Mouse (Mus musculus): Measurements from ENCODE around the gene Fance. TPM values are rescaled to one million over a fixed set of nuclear protein-coding genes. Genes with fewer than 3 reads are reported as not detected.
A peak's percentile ranks its signal among the peaks of the same experiment; 100 is the strongest.

Fance gene
- polyA plus RNA-seq, 1 experiment from 2014 or later, result 29.9 TPM

DNA sequence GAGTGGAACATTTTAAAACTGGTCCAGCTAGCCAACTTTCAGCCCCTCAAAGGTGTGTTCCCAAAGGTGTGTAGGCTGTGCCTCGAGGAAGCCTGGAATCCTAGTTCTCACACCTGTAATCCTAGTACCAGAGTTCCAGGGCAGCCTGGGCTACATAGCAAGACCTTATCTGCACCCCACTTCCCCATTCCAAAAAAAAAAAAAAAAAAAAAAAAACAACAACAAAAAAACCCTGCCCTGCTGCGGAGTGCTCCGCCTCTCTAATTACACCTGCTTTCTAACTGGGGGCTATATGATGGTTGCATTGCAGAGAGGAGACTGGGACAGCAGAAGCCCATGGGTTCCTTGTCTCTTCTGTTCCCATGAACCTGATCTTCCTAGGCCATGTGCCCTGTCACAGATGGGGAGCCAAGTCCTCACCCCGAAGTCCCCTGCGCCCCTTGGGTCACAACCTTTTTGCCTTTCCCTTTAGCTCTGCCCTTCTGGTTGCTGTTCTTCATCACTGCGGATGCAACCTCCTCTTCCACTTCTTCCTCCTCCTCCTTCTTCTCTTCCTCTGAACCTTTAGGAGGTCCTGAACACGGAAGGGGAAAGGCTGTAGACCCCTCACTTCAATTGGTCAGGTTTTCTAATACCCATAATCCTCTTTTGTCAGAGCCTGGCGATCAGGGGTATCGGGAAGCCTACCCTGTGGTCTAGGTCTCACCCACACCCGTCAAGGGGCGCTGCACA, 48.8 kb downstream of the Fance start:
- Histone ChIP-seq H3K36me3 (ENCODE audit: control insufficient read depth, insufficient read depth, low read length) (no peaks in the 10 kb centered on the region), H3K27ac (ENCODE audit: low read length) (no peak overlapping the region), H3K4me3 (ENCODE audit: low read depth, low read length) (peak overlapping the region; percentile 24), H3K4me2 (replicated peaks; ENCODE audit: low read depth, low read length) (peak overlapping the region; percentile 42), H3K27me3 (ENCODE audit: control insufficient read depth, insufficient read depth, low read length) (0 out of 2 replicates have a peak, but pooled peaks cover 7% of the 10 kb centered on the region), H3K9ac (replicated peaks; ENCODE audit: low read depth, low read length) (no peak overlapping the region), H3K4me1 (ENCODE audit: control insufficient read depth, insufficient read depth, low read length) (peaks cover 18% of the 10 kb centered on the region; the same call in 1 of the 2 replicates), H3K9me3 (ENCODE audit: control insufficient read depth, low read depth, low read length) (no peaks in the 10 kb centered on the region)
- WGBS, result 42% methylated on average over 11 of the region's 11 CpGs
- ATAC-seq (ENCODE audit: insufficient number of reproducible peaks, insufficient read depth, low FRiP score, low read depth), result no peak

- Histone ChIP-seq H3K36me3 (ENCODE audit: control insufficient read depth, insufficient read depth, low read length) (no peaks in the 10 kb centered on the region), H3K4me3 (ENCODE audit: low read depth, low read length) (peak overlapping the region; percentile 24), H3K9ac (replicated peaks; ENCODE audit: low read depth, low read length) (no peak overlapping the region), H3K27ac (ENCODE audit: low read length) (no peak overlapping the region), H3K4me1 (ENCODE audit: control insufficient read depth, insufficient read depth, low read length) (peaks cover 18% of the 10 kb centered on the region; the same call in 1 of the 2 replicates), H3K27me3 (ENCODE audit: control insufficient read depth, insufficient read depth, low read length) (0 out of 2 replicates have a peak, but pooled peaks cover 7% of the 10 kb centered on the region), H3K4me2 (replicated peaks; ENCODE audit: low read depth, low read length) (peak overlapping the region; percentile 42), H3K9me3 (ENCODE audit: control insufficient read depth, low read depth, low read length) (no peaks in the 10 kb centered on the region)
- ATAC-seq (ENCODE audit: insufficient number of reproducible peaks, insufficient read depth, low FRiP score, low read depth), result no peak
- WGBS, result 2% methylated on average over 25 of the region's 25 CpGs
These were observed 49.5 kb downstream of the Fance start for GRCm38 (mm10) chr17:28362653-28363292.

- ATAC-seq (ENCODE audit: insufficient number of reproducible peaks, insufficient read depth, low FRiP score, low read depth), result no peak
- Histone ChIP-seq H3K27me3 (ENCODE audit: control insufficient read depth, insufficient read depth, low read length) (0 out of 2 replicates have a peak, but pooled peaks cover 7% of the 10 kb centered on the region), H3K36me3 (ENCODE audit: control insufficient read depth, insufficient read depth, low read length) (no peaks in the 10 kb centered on the region), H3K4me3 (ENCODE audit: low read depth, low read length) (no peak overlapping the region), H3K4me2 (replicated peaks; ENCODE audit: low read depth, low read length) (peak overlapping the region; percentile 42), H3K9ac (replicated peaks; ENCODE audit: low read depth, low read length) (no peak overlapping the region), H3K27ac (ENCODE audit: low read length) (no peak overlapping the region), H3K9me3 (ENCODE audit: control insufficient read depth, low read depth, low read length) (no peaks in the 10 kb centered on the region), H3K4me1 (ENCODE audit: control insufficient read depth, insufficient read depth, low read length) (peaks cover 18% of the 10 kb centered on the region; the same call in 1 of the 2 replicates)
- WGBS, result 37% methylated on average over 6 of the region's 6 CpGs
These were observed 50.2 kb downstream of the Fance start for GRCm38 (mm10) chr17:28363507-28363906.

- H3K27me3 ChIP-seq (ENCODE audit: control insufficient read depth, insufficient read depth, low read length), result 0 out of 2 replicates have a peak, but pooled peaks cover 7% of the 10 kb centered on the region
- no peaks in the 10 kb centered on the region for H3K36me3 ChIP-seq (ENCODE audit: control insufficient read depth, insufficient read depth, low read length)
- no peak within 1 kb of the TSS for H3K27ac ChIP-seq (ENCODE audit: low read length)
- H3K4me2 ChIP-seq (replicated peaks; ENCODE audit: low read depth, low read length), result peak within 1 kb of the TSS; percentile 41
- no peak for ATAC-seq (ENCODE audit: insufficient number of reproducible peaks, insufficient read depth, low FRiP score, low read depth)
- H3K9ac ChIP-seq (replicated peaks; ENCODE audit: low read depth, low read length), result peak within 1 kb of the TSS; percentile 10; the same call in 1 of the 2 replicates
- H3K4me3 ChIP-seq (ENCODE audit: low read depth, low read length), result peak within 1 kb of the TSS; percentile 21
- H3K4me1 ChIP-seq (ENCODE audit: control insufficient read depth, insufficient read depth, low read length), result peaks cover 18% of the 10 kb centered on the region; the same call in 1 of the 2 replicates
- WGBS, result 37% methylated on average over 8 of the region's 8 CpGs
- no peaks in the 10 kb centered on the region for H3K9me3 ChIP-seq (ENCODE audit: control insufficient read depth, low read depth, low read length)
These were observed 51.8 kb downstream of the Fance start, which contains the start of gene Tulp1 for GRCm38 (mm10) chr17:28365122-28365521. Gene Tulp1 (minus strand): TSS chr17:28365222.

GRCm38 (mm10) chr17:28368449-28368848, 55.1 kb downstream of the Fance start:
- Histone ChIP-seq H3K27ac (ENCODE audit: low read length) (no peak overlapping the region), H3K27me3 (ENCODE audit: control insufficient read depth, insufficient read depth, low read length) (0 out of 2 replicates have a peak, but pooled peaks cover 6% of the 10 kb centered on the region), H3K4me1 (ENCODE audit: control insufficient read depth, insufficient read depth, low read length) (peaks cover 11% of the 10 kb centered on the region; the same call in 1 of the 2 replicates), H3K9ac (replicated peaks; ENCODE audit: low read depth, low read length) (no peak overlapping the region), H3K4me3 (ENCODE audit: low read depth, low read length) (no peak overlapping the region), H3K9me3 (ENCODE audit: control insufficient read depth, low read depth, low read length) (no peaks in the 10 kb centered on the region), H3K4me2 (replicated peaks; ENCODE audit: low read depth, low read length) (no peak overlapping the region), H3K36me3 (ENCODE audit: control insufficient read depth, insufficient read depth, low read length) (no peaks in the 10 kb centered on the region)
- ATAC-seq (ENCODE audit: insufficient number of reproducible peaks, insufficient read depth, low FRiP score, low read depth), result no peak
- 8% methylated on average over 13 of the region's 13 CpGs for WGBS

- H3K9ac ChIP-seq (replicated peaks; ENCODE audit: low read depth, low read length), result no peak overlapping the region
- H3K27ac ChIP-seq (ENCODE audit: low read length), result no peak overlapping the region
- H3K4me1 ChIP-seq (ENCODE audit: control insufficient read depth, insufficient read depth, low read length), result peaks cover 7% of the 10 kb centered on the region; the same call in 1 of the 2 replicates
- H3K4me3 ChIP-seq (ENCODE audit: low read depth, low read length), result no peak overlapping the region
- no peak overlapping the region for H3K4me2 ChIP-seq (replicated peaks; ENCODE audit: low read depth, low read length)
- peak; percentile 68; the same call in 1 of the 2 replicates for ATAC-seq (ENCODE audit: insufficient number of reproducible peaks, insufficient read depth, low FRiP score, low read depth)
- WGBS, result 65% methylated on average over 5 of the region's 5 CpGs
- no peaks in the 10 kb centered on the region for H3K9me3 ChIP-seq (ENCODE audit: control insufficient read depth, low read depth, low read length)
- H3K36me3 ChIP-seq (ENCODE audit: control insufficient read depth, insufficient read depth, low read length), result no peaks in the 10 kb centered on the region
- H3K27me3 ChIP-seq (ENCODE audit: control insufficient read depth, insufficient read depth, low read length), result 0 out of 2 replicates have a peak, but pooled peaks cover under 1% of the 10 kb centered on the region
These were observed 55.7 kb downstream of the Fance start for GRCm38 (mm10) chr17:28369056-28369455.

GRCm38 (mm10) chr17:28371286-28371685, 58.0 kb downstream of the Fance start:
- peaks cover 4% of the 10 kb centered on the region; the same call in 1 of the 2 replicates for H3K4me1 ChIP-seq (ENCODE audit: control insufficient read depth, insufficient read depth, low read length)
- ATAC-seq (ENCODE audit: insufficient number of reproducible peaks, insufficient read depth, low FRiP score, low read depth), result no peak
- H3K4me2 ChIP-seq (replicated peaks; ENCODE audit: low read depth, low read length), result no peak overlapping the region
- H3K27me3 ChIP-seq (ENCODE audit: control insufficient read depth, insufficient read depth, low read length), result no peaks in the 10 kb centered on the region
- 53% methylated on average over 2 of the region's 2 CpGs for WGBS
- no peaks in the 10 kb centered on the region for H3K36me3 ChIP-seq (ENCODE audit: control insufficient read depth, insufficient read depth, low read length)
- H3K9me3 ChIP-seq (ENCODE audit: control insufficient read depth, low read depth, low read length), result no peaks in the 10 kb centered on the region
- H3K27ac ChIP-seq (ENCODE audit: low read length), result no peak overlapping the region
- H3K4me3 ChIP-seq (ENCODE audit: low read depth, low read length), result no peak overlapping the region
- H3K9ac ChIP-seq (replicated peaks; ENCODE audit: low read depth, low read length), result no peak overlapping the region

DNA sequence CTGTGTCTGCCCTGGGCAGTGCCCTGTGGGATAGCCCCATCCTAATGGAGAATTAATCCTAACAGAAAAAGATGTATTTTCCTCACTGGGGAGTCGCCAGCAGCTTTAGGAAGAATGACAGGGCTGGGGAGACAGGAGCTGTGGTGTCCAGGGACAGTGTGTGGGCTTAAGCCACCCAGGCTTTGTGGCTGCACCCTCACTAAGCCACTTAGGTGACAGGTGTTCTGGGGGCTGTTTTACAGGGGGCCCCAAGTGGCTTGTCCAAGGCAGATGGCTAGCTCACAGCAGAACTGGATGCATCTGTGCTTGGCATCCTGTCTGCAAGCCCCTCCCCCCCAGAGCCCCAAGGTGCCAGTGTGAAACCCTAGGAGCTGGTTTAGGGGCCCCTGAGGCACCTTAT, 58.6 kb downstream of the Fance start:
- no peaks in the 10 kb centered on the region for H3K9me3 ChIP-seq (ENCODE audit: control insufficient read depth, low read depth, low read length)
- peaks cover 4% of the 10 kb centered on the region; the same call in 1 of the 2 replicates for H3K4me1 ChIP-seq (ENCODE audit: control insufficient read depth, insufficient read depth, low read length)
- no peaks in the 10 kb centered on the region for H3K27me3 ChIP-seq (ENCODE audit: control insufficient read depth, insufficient read depth, low read length)
- H3K9ac ChIP-seq (replicated peaks; ENCODE audit: low read depth, low read length), result no peak overlapping the region
- no peak overlapping the region for H3K4me2 ChIP-seq (replicated peaks; ENCODE audit: low read depth, low read length)
- H3K36me3 ChIP-seq (ENCODE audit: control insufficient read depth, insufficient read depth, low read length), result no peaks in the 10 kb centered on the region
- H3K4me3 ChIP-seq (ENCODE audit: low read depth, low read length), result no peak overlapping the region
- no peak overlapping the region for H3K27ac ChIP-seq (ENCODE audit: low read length)
- WGBS, result 73% methylated on average over 1 of the region's 1 CpGs
- ATAC-seq (ENCODE audit: insufficient number of reproducible peaks, insufficient read depth, low FRiP score, low read depth), result no peak

Data from stomach, embryonic 14.5 days (tissue).